Mouse (Mus musculus): ENCODE results near the gene 4931422A03Rik. TPM values are rescaled to one million over a fixed set of nuclear protein-coding genes. Genes with fewer than 3 reads are reported as not detected.
"Not testable (repeated sequence)": the region's sequence is repeated elsewhere in the genome, so short reads cannot be mapped to it uniquely, and the experiment has no call there.

The 4931422A03Rik gene
- total RNA-seq, 2 experiments from 2014 or later = 0.52 TPM; not detected in 1

DNA sequence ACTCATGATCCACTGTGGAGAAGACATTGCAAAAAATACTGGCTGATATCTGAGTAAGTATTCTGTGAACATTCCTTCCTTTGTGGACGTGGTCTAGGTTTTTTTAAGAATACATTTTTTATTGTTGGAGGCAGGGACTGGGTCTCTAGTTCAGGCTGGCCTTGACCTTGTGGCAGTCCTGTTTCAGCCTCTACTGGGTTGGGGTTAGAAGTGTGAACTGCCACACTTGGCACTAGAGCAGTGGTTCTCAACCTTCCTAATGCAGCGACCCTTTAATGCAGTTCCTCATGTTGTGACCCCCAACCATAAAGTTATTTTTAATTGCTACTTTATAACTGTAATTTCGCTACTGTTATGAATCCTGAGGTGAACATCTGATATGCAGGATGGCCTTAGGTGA lies 2.2 kb upstream of the 4931422A03Rik start:
- ATAC-seq (replicated peaks; ENCODE audit: low FRiP score, low TSS enrichment, poor library complexity, severe bottlenecking) = no peak

DNA sequence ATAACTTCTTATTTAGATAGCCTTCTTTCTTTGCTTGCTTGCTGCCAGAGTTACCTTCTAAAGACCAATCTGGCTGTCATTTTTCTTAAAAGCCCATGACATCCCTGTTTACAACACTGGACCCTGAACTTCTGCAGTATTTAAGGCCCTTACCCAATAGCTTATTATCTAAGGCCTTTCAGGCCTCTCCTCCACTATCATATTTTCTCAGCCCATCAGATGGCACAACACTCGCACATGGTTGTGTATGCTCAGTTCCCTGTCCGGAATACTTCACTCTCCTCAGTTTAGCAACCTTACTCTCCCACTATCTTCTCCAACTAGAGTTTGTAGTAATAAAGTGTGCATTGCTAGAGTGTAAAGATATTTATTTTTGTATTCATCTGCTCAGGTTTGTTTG lies 913 bp upstream of the 4931422A03Rik start:
- peak; percentile 81 for ATAC-seq (replicated peaks; ENCODE audit: low FRiP score, low TSS enrichment, poor library complexity, severe bottlenecking)

DNA sequence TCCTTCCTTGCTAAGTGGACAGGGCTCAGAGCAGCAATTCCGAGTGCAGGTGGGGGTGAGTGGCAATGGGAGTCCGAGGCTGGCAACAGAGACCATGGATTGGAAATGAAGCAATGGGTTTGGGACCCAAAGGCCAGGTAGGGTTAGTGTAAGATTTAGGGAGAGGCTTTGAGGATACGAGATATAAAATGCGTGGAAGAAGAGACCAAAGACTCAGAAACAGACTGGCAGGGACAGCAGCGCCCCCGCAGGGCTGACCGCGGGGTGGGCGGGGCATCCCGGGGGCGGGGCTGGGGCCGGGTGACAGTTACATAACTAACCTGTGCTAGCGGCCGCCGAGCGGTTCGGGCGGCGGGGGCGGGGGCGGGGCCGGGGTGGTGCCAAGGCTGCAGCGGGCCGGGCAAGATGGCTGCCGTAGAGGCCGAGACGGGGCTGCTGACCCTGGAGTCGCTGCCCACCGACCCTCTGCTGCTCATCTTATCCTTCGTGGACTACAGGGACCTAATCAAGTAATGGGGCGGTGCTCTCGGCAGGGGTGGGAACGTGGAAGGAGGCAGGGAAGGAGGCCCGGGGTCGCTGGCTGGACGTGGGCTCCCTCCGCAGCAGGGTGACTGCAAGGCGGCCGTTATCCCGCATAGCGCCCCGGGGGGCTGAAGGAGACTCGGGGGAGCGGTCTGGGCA lies 563 bp downstream of the 4931422A03Rik start, which contains the start of gene Fbxo3:
TSS of gene Fbxo3 (plus strand) at position 264 of the 681 bp plus-strand sequence.
- ATAC-seq (replicated peaks; ENCODE audit: low FRiP score, low TSS enrichment, poor library complexity, severe bottlenecking) = peak; percentile 69

DNA sequence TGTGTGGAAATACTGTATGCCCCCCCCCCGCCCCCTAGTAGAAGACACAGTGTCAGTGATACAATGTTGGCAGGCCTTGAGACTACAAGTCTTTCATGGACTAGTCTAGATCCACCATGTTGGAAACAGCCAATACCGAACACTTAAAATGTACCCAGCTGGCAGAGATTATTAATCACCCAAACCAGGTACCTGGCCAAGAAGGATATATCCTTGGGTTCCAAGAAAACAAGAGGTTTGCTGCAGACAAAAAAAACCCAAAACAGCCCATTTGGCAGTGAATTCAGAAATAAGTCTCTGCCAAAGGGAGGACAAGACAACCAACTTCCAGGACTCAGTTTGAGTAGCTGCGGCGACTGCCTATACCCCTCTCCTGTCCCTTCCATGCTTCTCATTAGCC lies 3.5 kb downstream of the 4931422A03Rik start:
- no peak for ATAC-seq (replicated peaks; ENCODE audit: low FRiP score, low TSS enrichment, poor library complexity, severe bottlenecking)

DNA sequence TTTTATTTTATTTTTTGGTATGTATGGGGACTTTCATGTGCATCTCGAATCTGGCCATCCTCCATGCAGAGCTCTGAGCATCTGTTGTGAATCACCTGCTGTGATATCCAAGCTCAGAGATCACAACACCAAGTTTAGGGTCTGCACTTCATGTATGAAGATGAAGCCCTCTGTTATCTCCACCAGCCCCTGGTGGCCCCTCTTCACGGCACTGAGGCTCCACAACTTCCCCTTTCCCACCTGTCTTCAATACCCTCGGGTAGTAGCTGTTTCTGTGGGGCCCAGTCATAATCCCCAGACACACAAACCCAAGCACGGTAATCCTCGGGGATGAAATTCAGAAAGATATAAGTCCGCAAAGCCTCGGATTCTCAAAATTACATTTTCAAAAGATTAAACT lies 5.1 kb downstream of the 4931422A03Rik start:
- no peak for ATAC-seq (replicated peaks; ENCODE audit: low FRiP score, low TSS enrichment, poor library complexity, severe bottlenecking)

DNA sequence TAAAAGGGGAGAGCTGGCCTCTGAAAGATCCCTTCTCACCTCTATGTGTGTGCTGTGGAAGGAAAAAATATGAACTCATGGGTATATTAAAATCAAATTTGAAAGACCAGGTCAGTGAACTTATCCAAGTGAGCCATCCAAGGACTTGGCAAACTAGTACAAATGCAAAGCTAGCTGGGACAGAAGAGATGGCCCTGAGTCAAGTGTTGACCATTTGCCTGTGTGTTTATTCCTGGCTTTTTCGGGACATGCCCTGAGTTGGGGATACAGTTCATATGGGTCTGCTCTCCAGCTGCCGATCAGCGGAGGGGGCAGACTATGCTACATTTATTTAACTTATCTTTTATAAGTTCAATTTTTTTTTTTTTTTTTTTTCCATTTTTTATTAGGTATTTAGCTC lies 19.3 kb downstream of the 4931422A03Rik start:
- not testable (repeated sequence) for ATAC-seq (replicated peaks; ENCODE audit: low FRiP score, low TSS enrichment, poor library complexity, severe bottlenecking)

DNA sequence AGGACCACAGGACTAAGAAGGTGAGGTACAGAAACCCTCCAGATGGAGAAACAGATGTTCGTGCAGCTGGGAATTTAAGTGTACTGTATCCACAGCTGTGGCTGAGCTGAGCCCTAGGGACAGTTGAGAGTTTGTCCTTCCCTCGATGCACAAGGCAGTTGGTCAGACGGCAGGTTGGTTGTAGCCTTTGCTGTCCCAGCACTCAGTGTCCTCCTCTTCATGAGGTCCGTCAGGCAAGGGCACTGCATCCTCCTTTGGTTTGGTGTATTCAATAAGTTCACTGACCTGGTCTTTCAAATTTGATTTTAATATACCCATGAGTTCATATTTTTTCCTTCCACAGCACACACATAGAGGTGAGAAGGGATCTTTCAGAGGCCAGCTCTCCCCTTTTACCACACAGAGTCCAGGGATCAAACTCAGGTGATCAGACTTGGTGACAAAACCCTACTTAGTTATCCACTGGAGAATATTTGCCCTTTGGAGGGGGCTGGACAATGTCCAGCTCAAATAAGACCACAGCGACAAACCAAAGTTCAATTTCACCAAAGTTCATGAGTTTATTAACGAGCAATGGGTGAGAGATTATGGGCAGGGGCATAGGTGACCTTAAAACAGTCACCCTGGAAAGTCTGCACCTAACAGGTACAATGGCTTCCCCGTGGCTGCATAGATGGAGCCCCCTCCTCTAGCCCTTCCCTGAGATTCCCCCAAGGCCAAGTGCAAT lies 20.2 kb downstream of the 4931422A03Rik start:
- no peak for ATAC-seq (replicated peaks; ENCODE audit: low FRiP score, low TSS enrichment, poor library complexity, severe bottlenecking)

DNA sequence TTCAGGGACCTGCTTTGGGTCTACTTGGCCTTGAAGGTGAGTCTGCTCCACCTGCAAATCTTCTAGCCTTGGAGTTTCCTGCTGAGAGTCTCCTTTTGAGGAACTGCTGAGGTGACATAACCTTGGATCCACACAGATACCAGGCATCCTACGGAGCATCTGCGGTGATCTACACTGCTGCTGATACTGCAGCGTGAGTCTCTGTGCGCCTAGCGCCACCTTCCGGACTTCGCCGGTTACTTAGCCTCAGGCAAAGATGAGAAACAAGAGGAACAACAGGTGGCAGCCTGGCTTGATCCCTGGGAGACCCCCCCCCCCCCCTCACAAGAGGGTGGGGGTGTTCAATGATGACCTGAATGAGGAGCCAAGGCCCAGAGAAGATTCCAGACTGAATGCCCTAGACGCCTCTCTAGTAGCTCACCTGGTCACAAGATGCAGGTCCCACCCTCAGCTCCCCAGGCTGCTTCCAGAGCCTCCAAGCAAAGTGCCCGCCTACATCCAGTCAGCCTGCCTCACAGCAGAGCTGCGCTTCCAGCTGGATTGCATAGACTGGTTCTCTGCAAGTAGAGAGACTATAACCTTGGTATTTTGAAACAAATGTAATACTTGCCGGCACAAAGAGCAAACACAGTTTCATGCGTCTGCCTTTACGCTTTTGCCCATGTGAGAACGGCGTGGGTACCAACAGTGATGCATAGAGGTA lies 25.3 kb downstream of the 4931422A03Rik start:
- ATAC-seq (replicated peaks; ENCODE audit: low FRiP score, low TSS enrichment, poor library complexity, severe bottlenecking) = peak; percentile 84

DNA sequence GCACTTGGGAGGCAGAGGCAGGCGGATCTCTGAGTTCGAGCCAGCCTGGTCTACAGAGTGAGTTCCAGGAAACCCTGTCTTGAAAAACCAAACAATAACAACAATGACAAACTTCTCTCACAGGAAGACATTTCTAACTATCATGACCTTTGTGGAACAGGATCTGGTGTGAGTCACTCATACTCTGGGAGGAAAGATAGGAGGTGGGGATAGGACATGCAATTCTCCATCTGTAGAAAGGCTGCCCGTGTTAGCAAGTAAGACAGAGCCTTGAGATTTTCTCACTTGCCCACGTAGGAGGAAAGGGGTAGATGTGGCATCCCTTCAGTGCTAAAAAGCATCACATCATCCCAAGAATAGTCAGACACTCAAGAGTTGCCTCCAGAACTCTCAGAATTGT lies 26.3 kb downstream of the 4931422A03Rik start:
- ATAC-seq (replicated peaks; ENCODE audit: low FRiP score, low TSS enrichment, poor library complexity, severe bottlenecking) = no peak

DNA sequence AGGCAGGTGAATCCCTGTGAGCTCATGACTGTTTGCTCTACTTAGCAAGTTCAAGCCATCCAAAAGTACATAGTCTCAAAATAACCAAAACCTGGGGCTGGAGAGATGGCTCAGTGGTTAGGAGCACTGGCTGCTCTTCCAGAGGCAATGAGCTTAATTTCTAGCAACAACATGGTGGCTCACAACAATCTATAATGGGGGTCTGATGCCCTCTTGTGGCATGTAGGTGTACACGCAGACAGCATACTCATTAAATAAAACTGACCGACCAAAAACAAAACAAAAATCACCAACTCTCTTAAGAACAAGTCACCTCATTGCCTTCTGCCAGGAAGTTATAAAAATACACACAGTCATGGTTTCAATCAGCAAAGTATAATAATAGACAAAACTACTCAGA lies 27.1 kb downstream of the 4931422A03Rik start:
- peak; percentile 58; the same call in 1 of the 2 replicates for ATAC-seq (replicated peaks; ENCODE audit: low FRiP score, low TSS enrichment, poor library complexity, severe bottlenecking)

DNA sequence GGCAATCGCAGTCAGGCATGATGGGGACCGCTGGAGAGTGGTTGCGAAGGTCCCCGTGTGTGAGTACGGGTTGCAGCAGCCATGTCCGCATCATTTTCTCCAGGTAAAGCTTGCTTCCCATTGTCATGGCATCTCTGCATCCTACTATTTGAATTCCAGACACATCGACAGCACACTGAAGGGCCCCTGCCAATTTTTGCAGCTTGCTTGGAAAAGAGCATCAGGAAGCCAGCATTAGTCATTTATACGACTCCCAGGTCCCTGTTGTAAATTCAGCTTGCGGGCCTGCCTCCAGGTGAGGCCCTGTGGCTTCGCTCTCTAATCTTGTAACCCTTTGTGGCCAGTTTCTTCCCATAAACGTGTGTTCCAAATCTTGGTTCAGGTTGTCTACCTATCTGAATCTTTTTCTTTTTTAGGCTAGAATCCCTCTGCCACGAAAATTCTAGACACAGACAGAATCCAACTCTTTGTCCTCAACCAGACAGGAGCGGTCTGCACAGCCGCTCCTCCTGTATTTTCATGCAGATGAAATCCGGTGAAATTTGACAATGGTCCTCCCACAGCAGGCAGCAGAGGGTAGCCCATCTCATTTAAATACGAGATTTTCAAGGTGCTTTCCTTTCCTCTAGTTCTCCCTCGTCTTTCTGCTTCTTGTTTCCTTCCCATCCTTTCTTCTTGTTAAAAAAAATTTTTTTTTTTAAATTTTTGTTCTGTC lies 35.4 kb downstream of the 4931422A03Rik start:
- no peak for ATAC-seq (replicated peaks; ENCODE audit: low FRiP score, low TSS enrichment, poor library complexity, severe bottlenecking)

DNA sequence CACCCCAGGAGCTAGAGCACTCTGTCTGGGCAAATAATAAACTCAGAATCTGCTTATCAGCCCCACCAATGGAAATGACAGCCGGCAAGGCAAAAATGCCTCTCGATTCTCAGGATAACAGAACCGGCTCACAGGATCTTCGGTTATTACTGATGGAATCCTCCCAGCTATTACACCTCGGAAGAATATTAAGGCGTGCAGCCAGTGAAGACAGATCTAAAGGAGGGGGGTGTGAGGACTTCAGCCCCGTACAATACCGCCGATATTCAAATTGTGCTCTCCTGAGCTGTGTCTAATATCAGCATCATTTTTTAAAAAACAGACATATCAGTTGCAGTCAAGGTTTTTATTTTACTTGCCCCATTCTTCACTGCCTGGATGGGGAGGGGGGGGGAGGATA lies 36.0 kb downstream of the 4931422A03Rik start:
- ATAC-seq (replicated peaks; ENCODE audit: low FRiP score, low TSS enrichment, poor library complexity, severe bottlenecking) = no peak

DNA sequence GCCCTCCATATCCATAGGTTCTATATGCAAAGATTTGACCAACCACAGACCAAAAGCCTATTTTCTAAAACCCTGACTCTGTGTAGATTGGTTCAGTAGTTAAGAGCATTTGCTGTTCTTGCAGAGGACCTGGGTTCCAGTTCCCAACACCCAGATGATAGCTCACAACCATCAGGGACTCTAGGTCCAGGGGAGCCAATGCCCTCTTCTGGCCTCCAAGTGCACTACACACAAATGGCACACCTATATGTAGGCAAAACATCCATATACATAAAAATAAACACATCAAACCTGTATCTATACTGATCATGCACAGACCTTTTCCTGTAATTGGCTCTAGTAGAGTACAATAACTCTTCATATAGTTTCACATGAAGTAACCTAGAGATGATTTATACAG lies 36.9 kb downstream of the 4931422A03Rik start:
- ATAC-seq (replicated peaks; ENCODE audit: low FRiP score, low TSS enrichment, poor library complexity, severe bottlenecking) = no peak

DNA sequence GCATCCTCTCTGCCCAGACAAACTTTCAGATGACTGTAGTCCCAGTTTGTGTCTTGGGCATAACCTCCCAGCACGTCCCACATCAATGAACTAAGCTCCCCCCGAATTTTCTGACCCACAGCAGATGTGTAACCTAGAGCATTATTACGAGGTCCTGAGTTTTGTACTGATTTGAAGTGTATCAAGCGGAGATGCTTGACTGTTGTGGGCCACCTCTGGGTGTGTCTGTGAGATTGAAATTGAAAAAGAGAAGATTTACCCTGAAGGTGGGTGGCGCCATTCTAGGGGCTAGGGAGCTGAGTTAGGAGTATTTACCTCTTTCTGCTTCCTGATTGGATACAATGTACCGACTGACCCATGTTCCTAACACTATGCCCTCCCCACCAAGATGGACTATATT lies 38.4 kb downstream of the 4931422A03Rik start:
- ATAC-seq (replicated peaks; ENCODE audit: low FRiP score, low TSS enrichment, poor library complexity, severe bottlenecking) = no peak

DNA sequence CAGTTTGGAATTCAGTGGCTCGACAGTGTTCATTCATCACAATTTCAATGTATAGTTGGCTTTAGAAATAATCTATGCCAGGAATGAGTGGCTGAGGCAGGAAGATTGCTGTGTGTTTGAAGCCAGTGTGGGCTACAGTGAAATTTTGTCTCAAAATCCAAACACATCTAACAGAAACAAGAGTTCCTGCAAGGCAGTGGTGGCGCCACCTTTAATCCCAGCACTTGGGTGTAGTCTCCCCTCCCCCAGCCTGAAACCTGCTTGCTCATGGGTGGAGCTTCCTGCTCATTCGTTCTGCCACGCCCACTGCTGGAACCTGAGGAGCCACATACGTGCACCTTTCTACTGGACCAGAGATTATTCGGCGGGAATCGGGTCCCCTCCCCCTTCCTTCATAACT lies 40.6 kb downstream of the 4931422A03Rik start:
- ATAC-seq (replicated peaks; ENCODE audit: low FRiP score, low TSS enrichment, poor library complexity, severe bottlenecking) = not testable (repeated sequence)

DNA sequence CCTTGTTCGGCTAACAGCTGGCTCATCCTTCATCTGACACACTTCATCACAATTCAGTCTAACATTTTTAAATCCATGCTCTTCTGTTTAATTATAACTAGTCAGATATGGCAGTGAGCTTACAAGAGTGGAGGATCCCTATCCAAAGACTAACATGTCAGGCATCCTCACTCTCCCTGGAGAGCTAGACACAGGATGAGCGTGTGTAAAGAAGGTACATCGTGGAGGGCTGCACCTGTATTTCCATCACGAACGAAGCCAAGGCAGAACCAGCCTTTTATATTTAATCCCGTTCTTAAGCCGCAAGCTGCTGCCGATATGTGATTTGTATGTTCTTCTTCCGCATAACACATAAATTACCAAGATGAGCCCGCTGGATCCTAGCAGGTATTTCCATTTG lies 45.0 kb downstream of the 4931422A03Rik start:
- ATAC-seq (replicated peaks; ENCODE audit: low FRiP score, low TSS enrichment, poor library complexity, severe bottlenecking) = no peak

DNA sequence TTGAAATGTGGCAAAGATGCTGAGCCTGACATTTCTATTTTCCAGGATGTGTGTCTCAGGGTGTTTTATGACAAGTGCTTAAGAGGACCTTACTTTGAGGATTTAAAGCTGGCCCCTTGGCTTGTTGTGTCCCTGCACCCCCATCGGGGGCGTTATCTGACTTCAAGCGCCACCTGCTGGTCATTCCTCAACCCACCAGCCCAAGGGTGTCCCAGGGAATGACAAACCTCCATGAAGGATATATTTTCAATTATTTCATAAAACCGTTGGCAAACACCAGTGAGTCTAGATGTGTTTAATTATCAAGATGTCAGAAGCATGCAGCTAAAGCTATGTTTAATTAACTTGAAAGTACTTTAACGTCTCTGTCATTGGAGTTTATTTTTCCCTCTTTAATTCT lies 45.9 kb downstream of the 4931422A03Rik start:
- ATAC-seq (replicated peaks; ENCODE audit: low FRiP score, low TSS enrichment, poor library complexity, severe bottlenecking) = peak; percentile 37

DNA sequence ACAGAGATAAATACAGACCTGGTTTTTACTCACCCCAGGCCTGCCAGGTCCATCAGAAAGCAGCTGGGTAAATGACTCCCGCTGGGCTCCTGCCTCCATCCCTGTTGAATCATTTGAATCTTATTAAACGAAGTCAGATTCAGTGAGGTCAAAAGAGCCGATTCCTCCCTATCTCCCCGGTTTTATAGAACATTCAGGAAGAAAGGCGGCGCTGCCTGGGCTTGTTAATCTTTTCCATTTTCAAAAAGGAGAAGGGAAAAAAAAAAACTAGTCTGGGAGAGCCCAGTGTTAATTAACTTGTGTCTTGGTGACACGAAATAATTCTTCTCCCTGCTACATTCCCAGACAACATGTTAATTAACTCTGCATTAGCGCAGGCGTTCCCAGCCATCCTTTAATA lies 50.4 kb downstream of the 4931422A03Rik start:
- ATAC-seq (replicated peaks; ENCODE audit: low FRiP score, low TSS enrichment, poor library complexity, severe bottlenecking) = no peak

DNA sequence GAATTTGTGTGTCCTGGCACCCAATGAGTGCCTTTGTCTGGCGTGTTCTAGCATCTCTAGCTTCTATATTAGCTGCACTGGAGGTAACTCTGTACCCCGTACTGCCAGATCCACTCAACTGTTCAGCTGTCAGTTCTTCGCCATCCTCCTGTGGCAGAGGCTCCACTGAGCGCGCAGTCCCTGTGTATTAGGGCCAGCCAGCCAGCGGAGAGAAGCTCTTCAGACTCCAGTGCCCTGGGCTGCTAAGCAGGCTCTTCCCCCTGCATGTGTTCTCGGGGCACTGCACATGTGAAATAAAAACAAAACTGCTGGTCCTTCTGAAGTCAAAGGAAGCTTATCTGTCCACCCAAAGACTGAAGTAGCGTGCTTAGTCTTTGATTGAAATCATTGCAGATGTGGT lies 50.9 kb downstream of the 4931422A03Rik start:
- 0 out of 2 replicates have a peak, but pooled peaks have one; percentile 7 for ATAC-seq (replicated peaks; ENCODE audit: low FRiP score, low TSS enrichment, poor library complexity, severe bottlenecking)

DNA sequence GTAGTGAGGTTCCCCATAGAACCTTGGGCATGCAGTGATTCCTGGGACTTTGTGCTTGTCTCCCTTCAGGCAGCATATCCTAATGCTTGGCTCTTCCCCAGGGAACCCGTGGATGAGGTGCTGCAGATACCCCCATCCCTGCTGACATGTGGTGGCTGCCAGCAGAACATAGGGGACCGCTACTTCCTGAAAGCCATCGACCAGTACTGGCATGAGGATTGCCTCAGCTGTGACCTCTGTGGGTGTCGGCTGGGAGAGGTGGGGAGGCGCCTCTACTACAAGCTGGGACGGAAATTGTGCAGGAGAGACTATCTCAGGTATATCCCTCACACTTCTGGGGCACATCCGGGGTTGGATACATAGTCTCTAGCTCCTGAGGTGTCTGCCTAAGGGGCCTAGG lies 52.3 kb downstream of the 4931422A03Rik start:
- no peak for ATAC-seq (replicated peaks; ENCODE audit: low FRiP score, low TSS enrichment, poor library complexity, severe bottlenecking)

Data from megakaryocyte-erythroid progenitor cell, adult 5-6 weeks (primary cell).